Mouse (Mus musculus) embryonic facial prominence, embryonic 13.5 days (tissue): Measurements from ENCODE around the gene Rcan1. TPM values are rescaled to one million over a fixed set of nuclear protein-coding genes. Genes with fewer than 3 reads are reported as not detected.
A peak's percentile ranks its signal among the peaks of the same experiment; 100 is the strongest.

Source experiments
- ATAC-seq: fragments of 200-750 bp; cut with Nextera tagmentation; 2 replicates; pipeline ENCODE4 v1.8.0; 2017; ENCODE audit warnings: low read depth; ENCODE audit not compliant: insufficient number of reproducible peaks, insufficient read depth, low FRiP score, low TSS enrichment
- H3K27ac ChIP-seq: fragments of 300-500 bp; sonication (generic); 2 replicates; pipeline ENCODE4 v1.5.1; 2015; ENCODE audit warnings: moderate library complexity, mild to moderate bottlenecking, inconsistent platforms
- H3K27me3 ChIP-seq: fragments of 300-500 bp; sonication (generic); 2 replicates; pipeline ENCODE4 v1.6.1; 2015; ENCODE audit warnings: mild to moderate bottlenecking, inconsistent platforms
- H3K36me3 ChIP-seq: fragments of 300-500 bp; sonication (generic); 2 replicates; pipeline ENCODE4 v1.6.1; 2015; ENCODE audit warnings: mild to moderate bottlenecking, inconsistent platforms
- H3K4me1 ChIP-seq: fragments of 300-500 bp; sonication (generic); 2 replicates; pipeline ENCODE4 v1.6.1; 2015; ENCODE audit warnings: inconsistent platforms
- H3K4me2 ChIP-seq: fragments of 300-500 bp; sonication (generic); 2 replicates; pipeline ENCODE4 v1.6.1; 2015; ENCODE audit warnings: moderate library complexity, mild to moderate bottlenecking, inconsistent platforms
- H3K4me3 ChIP-seq: fragments of 300-500 bp; sonication (generic); 2 replicates; pipeline ENCODE4 v1.5.1; 2015; ENCODE audit warnings: mild to moderate bottlenecking, inconsistent platforms
- H3K9ac ChIP-seq: fragments of 300-500 bp; sonication (generic); 2 replicates; pipeline ENCODE4 v1.6.1; 2015; ENCODE audit warnings: mild to moderate bottlenecking, inconsistent platforms
- H3K9me3 ChIP-seq: fragments of 300-500 bp; sonication (generic); 2 replicates; pipeline ENCODE4 v1.6.1; 2016; ENCODE audit warnings: inconsistent platforms
- WGBS: fragments of 180-500 bp; shearing (Covaris S2); methylation state at CpG from one replicate; pipeline ENCODE4 v1.1.7; 2015; ENCODE audit warnings: mixed read lengths; 5-methylcytosine and 5-hydroxymethylcytosine counted together
- polyA plus RNA-seq: library from polyadenylated mRNA; unstranded; fragments of >200 nt; fragmentation: Nextera tagmentation; extraction: Ambion mirVana; gene quantifications from 2 replicates; pipeline ENCODE4 v1.2.1, GENCODE M21; 2015

Gene Rcan1
- polyA plus RNA-seq, 1 experiment from 2014 or later: 37.2 TPM

DNA sequence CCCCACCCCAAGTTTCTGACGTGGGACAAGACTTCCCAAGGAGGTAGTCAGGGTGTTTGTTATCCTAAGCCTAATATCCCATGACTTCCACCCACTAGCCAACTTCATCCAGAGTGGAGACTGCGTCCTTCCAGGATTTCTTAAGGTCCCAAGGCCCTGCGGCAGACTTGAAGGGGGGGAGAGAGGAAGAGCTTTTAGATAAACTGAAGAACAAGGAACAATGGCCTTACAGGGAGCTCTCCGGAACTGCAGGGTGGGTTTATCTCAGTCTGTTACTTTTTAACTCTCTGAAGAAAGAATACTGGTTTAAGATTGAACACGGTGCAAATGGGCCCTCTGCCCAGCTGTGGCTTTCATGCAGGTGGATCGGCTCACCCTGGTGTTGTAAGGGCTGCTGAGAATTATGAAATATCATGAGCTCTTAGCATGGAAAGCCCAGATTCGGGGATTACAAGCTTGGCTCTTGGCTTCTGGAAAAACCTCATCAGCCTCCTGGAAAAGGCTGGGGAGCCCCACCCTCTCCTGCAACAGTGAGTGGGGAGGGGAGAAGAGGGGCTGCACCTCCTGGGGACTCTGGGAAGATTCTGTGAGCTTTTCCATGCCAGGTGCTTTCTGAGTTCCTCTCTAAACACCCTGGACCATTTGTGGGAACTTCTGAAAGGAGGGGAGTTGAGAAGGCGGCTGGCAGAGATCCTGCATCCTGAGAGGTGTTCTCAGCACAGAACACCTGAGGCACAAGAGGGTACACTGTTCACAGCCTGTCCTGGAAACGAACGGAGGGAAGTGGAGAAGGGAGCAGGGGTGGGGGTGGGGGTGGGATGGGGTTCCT, 72.7 kb downstream of the Rcan1 start:
- no peak overlapping the region for H3K4me3 ChIP-seq
- WGBS: 43% methylated on average over 10 of the region's 10 CpGs
- peaks cover 63% of the 10 kb centered on the region for H3K4me1 ChIP-seq
- H3K9ac ChIP-seq: no peak overlapping the region
- no peaks in the 10 kb centered on the region for H3K9me3 ChIP-seq
- no peak overlapping the region for H3K27ac ChIP-seq
- peaks cover 23% of the 10 kb centered on the region for H3K27me3 ChIP-seq
- peaks cover 43% of the 10 kb centered on the region for H3K36me3 ChIP-seq
- ATAC-seq: no peak
- 0 out of 2 replicates have a peak overlapping the region, but pooled peaks have one; percentile 73 for H3K4me2 ChIP-seq

DNA sequence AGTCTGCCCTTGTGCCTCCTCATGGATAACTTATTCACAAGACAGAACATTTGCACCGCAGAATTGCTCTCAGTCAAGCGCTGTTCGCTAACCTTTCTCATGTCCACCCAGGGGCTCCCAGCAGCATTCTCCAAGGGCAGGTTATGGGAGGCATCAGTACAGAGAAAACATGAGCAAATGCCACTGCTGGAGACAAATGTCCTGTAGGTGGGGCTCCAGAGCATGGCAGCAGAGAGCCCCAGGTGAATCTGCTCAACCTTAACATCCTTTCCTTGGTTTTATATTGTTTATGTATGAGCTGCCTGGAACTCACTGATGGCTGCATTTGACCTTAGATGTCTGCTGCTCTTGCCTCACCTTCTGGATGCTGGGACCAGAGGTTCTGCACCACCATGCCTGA, 76.9 kb downstream of the Rcan1 start:
- peaks cover 22% of the 10 kb centered on the region for H3K4me1 ChIP-seq
- peaks cover 59% of the 10 kb centered on the region for H3K36me3 ChIP-seq
- H3K4me2 ChIP-seq: no peak overlapping the region
- ATAC-seq: no peak
- H3K27me3 ChIP-seq: peaks cover 9% of the 10 kb centered on the region; the same call in 1 of the 2 replicates
- H3K9me3 ChIP-seq: no peaks in the 10 kb centered on the region
- no peak overlapping the region for H3K9ac ChIP-seq
- H3K4me3 ChIP-seq: no peak overlapping the region
- H3K27ac ChIP-seq: no peak overlapping the region
- WGBS: over 99% methylated on average over 3 of the region's 3 CpGs

DNA sequence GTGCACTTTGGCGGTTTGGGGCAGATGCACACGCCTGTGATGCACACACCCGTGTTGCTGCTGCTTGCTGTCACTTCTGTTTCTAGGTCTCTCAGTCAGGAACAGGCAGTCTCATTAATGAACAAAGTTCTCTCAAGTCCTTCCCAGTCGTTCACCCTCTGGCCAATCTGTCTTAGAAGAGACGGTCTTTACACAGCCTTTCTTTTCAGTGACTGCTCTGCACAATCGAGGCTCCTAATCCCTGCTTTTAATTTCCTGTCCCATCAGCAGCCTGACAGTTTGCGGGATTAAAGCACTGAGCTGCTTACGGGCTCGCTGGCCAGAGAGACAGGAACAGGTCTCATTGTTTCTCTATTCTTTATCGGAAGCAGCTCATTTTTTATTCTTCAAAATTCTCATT, 83.0 kb downstream of the Rcan1 start:
- H3K36me3 ChIP-seq: peaks cover 14% of the 10 kb centered on the region
- no peak overlapping the region for H3K9ac ChIP-seq
- 0 out of 2 replicates have a peak, but pooled peaks cover under 1% of the 10 kb centered on the region for H3K4me1 ChIP-seq
- H3K27me3 ChIP-seq: no peaks in the 10 kb centered on the region
- no peaks in the 10 kb centered on the region for H3K9me3 ChIP-seq
- no peak for ATAC-seq
- 41% methylated on average over 10 of the region's 10 CpGs for WGBS
- H3K4me2 ChIP-seq: no peak overlapping the region
- H3K27ac ChIP-seq: no peak overlapping the region
- H3K4me3 ChIP-seq: no peak overlapping the region

DNA sequence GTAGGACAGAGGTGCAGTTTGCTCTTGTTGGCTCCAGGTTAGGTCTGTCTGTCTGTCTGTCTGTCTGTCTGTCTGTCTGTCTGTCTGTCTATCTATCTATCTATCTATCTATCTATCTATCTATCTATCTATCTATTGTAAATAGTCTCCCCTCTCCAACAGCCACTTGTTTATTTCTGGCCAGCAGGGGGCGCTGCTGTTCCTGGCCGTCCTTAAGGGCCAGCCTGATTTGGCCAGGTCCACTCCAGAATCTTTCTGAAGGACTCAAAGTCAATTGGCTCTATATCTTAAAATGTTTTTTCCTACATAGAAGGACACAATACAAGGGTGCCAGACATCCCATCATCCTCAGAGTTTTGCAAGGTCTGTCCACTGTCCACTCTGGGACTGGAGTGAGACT, 85.6 kb downstream of the Rcan1 start:
- peaks cover 3% of the 10 kb centered on the region; the same call in 1 of the 2 replicates for H3K4me1 ChIP-seq
- no peak overlapping the region for H3K4me3 ChIP-seq
- WGBS: 5% methylated on average over 2 of the region's 2 CpGs
- no peak for ATAC-seq
- H3K9ac ChIP-seq: no peak overlapping the region
- no peaks in the 10 kb centered on the region for H3K36me3 ChIP-seq
- H3K4me2 ChIP-seq: no peak overlapping the region
- no peaks in the 10 kb centered on the region for H3K27me3 ChIP-seq
- H3K27ac ChIP-seq: no peak overlapping the region
- no peaks in the 10 kb centered on the region for H3K9me3 ChIP-seq

DNA sequence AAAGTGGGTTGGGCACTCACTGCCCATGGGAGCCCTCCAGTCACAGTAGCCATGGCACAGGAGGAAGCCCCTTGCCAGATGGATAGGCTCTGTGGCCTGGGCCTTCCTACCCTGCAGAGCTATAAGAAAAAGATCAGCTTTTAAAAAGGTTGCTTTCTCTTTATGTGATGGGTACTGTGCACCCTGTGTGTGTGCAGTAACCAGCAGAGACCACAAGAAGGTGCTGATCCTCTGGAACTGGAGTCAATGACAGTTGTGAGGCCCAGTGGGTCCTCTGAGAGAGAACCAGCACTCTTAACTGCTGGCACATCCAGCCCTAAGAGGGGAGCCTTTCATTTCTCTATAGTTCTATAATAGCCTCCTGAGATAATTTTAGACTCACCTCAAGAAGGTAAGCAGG, 87.3 kb downstream of the Rcan1 start:
- no peak overlapping the region for H3K4me2 ChIP-seq
- no peak overlapping the region for H3K9ac ChIP-seq

DNA sequence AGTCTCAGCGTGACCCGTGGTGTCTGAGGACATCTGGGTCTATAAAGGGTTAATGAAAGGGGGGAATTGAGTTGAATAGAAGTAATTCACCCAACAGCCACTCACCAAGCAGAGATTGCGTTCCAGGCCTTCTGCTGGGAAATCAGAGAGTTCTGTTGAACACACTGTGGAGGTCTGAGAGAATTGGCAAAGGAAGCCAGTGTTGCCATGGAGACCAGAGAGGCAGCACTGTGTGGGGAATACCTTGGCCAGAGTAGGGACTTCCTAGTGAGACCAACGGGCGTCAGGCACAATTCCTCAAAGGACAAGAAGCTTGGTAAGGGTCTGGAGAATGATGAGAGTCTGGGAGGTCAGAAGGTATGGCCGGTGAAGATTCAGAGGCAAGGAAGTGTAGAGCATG, 88.2 kb downstream of the Rcan1 start:
- no peak for ATAC-seq

More for the DNA sequence above, 87.3 kb downstream of the Rcan1 start:
- H3K4me1 ChIP-seq: peaks cover 3% of the 10 kb centered on the region; the same call in 1 of the 2 replicates
- no peak overlapping the region for H3K27ac ChIP-seq
- H3K36me3 ChIP-seq: no peaks in the 10 kb centered on the region
- no peak overlapping the region for H3K4me3 ChIP-seq
- no peaks in the 10 kb centered on the region for H3K9me3 ChIP-seq
- ATAC-seq: no peak
- no peaks in the 10 kb centered on the region for H3K27me3 ChIP-seq

DNA sequence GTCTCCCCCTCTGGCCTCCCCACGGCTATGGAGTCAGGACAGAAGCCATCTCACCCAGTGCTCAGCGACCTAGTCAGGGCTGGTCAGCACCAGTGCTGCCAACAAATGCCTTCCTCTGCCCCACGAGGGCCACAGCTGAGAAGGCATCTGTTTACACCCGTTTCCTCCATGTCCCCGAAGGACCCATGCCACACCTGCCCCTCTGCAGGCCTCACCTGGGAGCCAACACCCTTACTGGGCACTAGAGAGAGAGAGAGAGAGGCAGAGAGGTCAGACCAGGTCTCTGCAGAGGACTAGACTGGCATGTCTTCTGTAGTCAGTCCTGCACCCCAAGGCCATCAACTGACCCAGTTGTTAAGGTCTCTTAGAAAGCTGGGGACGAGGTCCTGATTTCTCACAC, 89.6 kb downstream of the Rcan1 start:
- peaks cover 3% of the 10 kb centered on the region; the same call in 1 of the 2 replicates for H3K4me1 ChIP-seq
- no peak overlapping the region for H3K4me3 ChIP-seq
- no peak for ATAC-seq
- no peaks in the 10 kb centered on the region for H3K9me3 ChIP-seq
- H3K27me3 ChIP-seq: no peaks in the 10 kb centered on the region
- no peak overlapping the region for H3K4me2 ChIP-seq
- 79% methylated on average over 6 of the region's 6 CpGs for WGBS
- H3K27ac ChIP-seq: no peak overlapping the region
- H3K36me3 ChIP-seq: no peaks in the 10 kb centered on the region
- no peak overlapping the region for H3K9ac ChIP-seq

More for the DNA sequence above, 88.2 kb downstream of the Rcan1 start:
- Histone ChIP-seq H3K4me2 (no peak overlapping the region), H3K9me3 (no peaks in the 10 kb centered on the region), H3K4me1 (peaks cover 3% of the 10 kb centered on the region; the same call in 1 of the 2 replicates), H3K36me3 (no peaks in the 10 kb centered on the region), H3K27me3 (no peaks in the 10 kb centered on the region), H3K4me3 (no peak overlapping the region), H3K9ac (no peak overlapping the region), H3K27ac (no peak overlapping the region)
- WGBS: 65% methylated on average over 6 of the region's 6 CpGs

DNA sequence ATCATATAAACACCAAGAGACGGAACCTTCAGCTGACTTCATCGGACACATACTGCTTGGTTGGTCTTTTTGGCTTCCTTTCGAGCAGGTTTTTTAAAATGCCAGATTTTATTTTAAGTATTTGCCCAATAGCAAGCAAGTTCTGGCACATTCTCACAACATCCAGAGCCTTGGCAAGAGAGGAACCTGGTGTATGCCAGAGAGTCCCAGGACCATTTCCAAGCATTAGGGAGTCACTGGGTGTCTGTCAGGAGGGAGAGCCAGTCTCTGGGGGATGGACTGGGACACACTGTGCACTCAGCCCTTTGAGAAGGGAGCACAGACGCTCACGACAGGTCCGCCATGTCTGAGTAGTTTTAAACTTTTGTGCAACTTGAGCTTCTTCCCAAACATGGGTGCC, 93.7 kb downstream of the Rcan1 start:
- Histone ChIP-seq H3K27me3 (0 out of 2 replicates have a peak, but pooled peaks cover 3% of the 10 kb centered on the region), H3K4me2 (no peak overlapping the region), H3K9ac (no peak overlapping the region), H3K4me1 (peaks cover 9% of the 10 kb centered on the region), H3K27ac (no peak overlapping the region), H3K4me3 (no peak overlapping the region), H3K36me3 (no peaks in the 10 kb centered on the region), H3K9me3 (no peaks in the 10 kb centered on the region)
- no peak for ATAC-seq
- WGBS: 92% methylated on average over 6 of the region's 6 CpGs

DNA sequence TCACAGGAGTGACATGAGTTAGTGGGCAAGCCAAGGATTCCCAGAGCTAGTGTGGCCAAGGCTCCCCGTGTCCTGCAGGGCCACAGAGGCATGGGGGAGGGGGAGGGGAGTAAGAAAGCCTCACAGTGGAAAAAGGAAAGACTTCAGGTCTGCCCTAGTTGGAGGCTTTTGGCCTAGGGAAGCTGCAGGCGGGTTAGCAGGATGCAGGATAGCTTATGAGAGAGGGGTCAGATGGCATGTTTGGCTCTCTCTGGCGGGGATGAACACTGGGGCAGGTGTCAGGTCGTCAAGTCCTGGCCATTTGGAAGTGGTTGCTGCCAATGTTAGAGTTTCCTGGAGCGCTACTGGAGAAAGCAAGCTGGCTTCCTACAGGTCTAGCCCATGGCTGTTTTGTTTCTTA, 99.0 kb downstream of the Rcan1 start:
- Histone ChIP-seq H3K9ac (no peak overlapping the region), H3K4me1 (peaks cover 20% of the 10 kb centered on the region), H3K4me2 (no peak overlapping the region), H3K27ac (no peak overlapping the region), H3K27me3 (peaks cover 24% of the 10 kb centered on the region), H3K9me3 (no peaks in the 10 kb centered on the region), H3K4me3 (no peak overlapping the region), H3K36me3 (no peaks in the 10 kb centered on the region)
- WGBS: 60% methylated on average over 5 of the region's 5 CpGs
- ATAC-seq: no peak

DNA sequence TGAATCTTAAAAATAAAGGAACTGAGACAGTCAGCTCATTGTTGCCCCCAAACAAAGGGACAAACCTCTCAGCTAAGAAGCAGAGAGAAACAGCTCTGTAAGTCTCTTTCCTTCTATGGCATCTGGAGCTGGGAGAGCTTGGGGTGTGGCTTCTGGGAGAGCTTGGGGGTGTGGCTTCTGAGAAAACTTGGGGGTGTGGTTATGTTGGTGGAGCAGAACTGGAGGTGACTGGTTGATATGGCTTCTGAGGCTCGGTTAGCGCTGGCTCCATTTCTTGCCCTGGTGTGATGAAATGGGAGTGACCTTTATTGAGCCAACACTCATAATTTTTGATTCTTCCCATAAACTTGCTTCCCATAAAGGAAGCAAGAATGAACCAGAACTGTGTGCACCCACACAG, 101.4 kb downstream of the Rcan1 start:
- Histone ChIP-seq H3K27ac (no peak overlapping the region), H3K9ac (no peak overlapping the region), H3K36me3 (no peaks in the 10 kb centered on the region), H3K4me3 (no peak overlapping the region), H3K4me2 (no peak overlapping the region), H3K27me3 (peaks cover 28% of the 10 kb centered on the region), H3K4me1 (peaks cover 26% of the 10 kb centered on the region), H3K9me3 (no peaks in the 10 kb centered on the region)
- 58% methylated on average over 2 of the region's 2 CpGs for WGBS
- no peak for ATAC-seq

DNA sequence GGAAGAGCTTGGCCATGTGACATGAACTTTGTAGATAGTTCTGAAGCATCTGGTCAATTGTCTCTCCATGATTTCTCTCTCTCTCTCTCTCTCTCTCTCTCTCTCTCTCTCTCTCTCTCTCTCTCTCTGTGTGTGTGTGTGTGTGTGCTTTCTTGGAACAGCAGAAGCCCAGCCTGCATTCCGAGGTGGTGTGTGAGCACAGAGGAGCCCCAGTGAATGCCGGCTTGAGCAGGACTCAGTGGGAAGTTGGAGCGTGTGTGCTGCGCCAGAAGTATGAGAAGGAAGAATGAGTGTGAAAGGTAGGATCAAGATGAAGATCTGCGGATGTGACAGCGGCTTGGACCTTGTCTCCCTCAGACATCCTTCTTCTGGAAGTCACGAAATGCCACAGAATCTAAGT, 105.2 kb downstream of the Rcan1 start:
- Histone ChIP-seq H3K4me3 (no peak overlapping the region), H3K4me1 (peaks cover 6% of the 10 kb centered on the region; the same call in 1 of the 2 replicates), H3K36me3 (no peaks in the 10 kb centered on the region), H3K27ac (no peak overlapping the region), H3K4me2 (no peak overlapping the region), H3K9me3 (no peaks in the 10 kb centered on the region), H3K9ac (no peak overlapping the region), H3K27me3 (peaks cover 32% of the 10 kb centered on the region)
- no peak for ATAC-seq
- WGBS: 54% methylated on average over 7 of the region's 7 CpGs

DNA sequence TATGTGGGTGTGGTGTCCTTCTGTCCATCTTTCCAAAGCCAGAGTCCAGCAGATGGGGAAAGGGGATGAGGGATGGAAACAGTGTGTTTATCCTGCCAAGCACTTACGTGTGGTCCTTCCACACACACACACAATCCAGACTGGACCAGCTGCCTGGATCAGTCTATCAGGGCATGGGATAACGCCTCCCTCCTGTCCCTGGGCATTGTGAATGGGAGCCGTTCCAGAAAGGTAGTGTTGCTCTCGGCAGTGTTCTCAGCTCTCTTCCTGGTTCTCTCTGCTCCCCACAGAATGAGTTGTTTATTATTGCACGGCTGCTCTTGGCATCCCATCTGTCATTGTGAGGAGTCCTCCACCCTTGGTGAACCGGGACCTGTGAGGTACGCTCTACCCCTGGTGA, 110.0 kb downstream of the Rcan1 start:
- Histone ChIP-seq H3K27ac (no peak overlapping the region), H3K9ac (no peak overlapping the region), H3K36me3 (no peaks in the 10 kb centered on the region), H3K9me3 (no peaks in the 10 kb centered on the region), H3K4me2 (no peak overlapping the region), H3K4me1 (peaks cover 36% of the 10 kb centered on the region), H3K27me3 (peaks cover 51% of the 10 kb centered on the region), H3K4me3 (no peak overlapping the region)
- 81% methylated on average over 7 of the region's 7 CpGs for WGBS
- ATAC-seq: no peak
